Mouse (Mus musculus) embryonic facial prominence, embryonic 14.5 days (tissue): Measurements from ENCODE around the gene Gm26558. TPM values are rescaled to one million over a fixed set of nuclear protein-coding genes. Genes with fewer than 3 reads are reported as not detected.

Experiments used
- ATAC-seq: fragments of 200-750 bp; cut with Nextera tagmentation; 2 replicates; pipeline ENCODE4 v1.8.0; 2017; ENCODE audit warnings: low read depth, moderate number of reproducible peaks, moderate TSS enrichment
- DNase-seq: peaks from one replicate; pipeline ENCODE4 v3.0.0-alpha.2; 2015; ENCODE audit warnings: low spot score
- H3K27ac ChIP-seq: fragments of 300-500 bp; sonication (generic); replicated peaks from 2 replicates; pipeline ENCODE4 v1.5.1; 2014; ENCODE audit warnings: low read depth, mild to moderate bottlenecking, low read length, moderate library complexity
- H3K27me3 ChIP-seq: fragments of 300-500 bp; sonication (generic); replicated peaks from 2 replicates; pipeline ENCODE4 v1.6.1; 2014; ENCODE audit warnings: low read length; ENCODE audit not compliant: control insufficient read depth, insufficient read depth
- H3K36me3 ChIP-seq: fragments of 300-500 bp; sonication (generic); 2 replicates; pipeline ENCODE4 v1.6.1; 2014; ENCODE audit warnings: low read length, mixed read lengths; ENCODE audit not compliant: control insufficient read depth, insufficient read depth
- H3K4me1 ChIP-seq: fragments of 300-500 bp; sonication (generic); 2 replicates; pipeline ENCODE4 v1.6.1; 2014; ENCODE audit warnings: antibody characterized with exemption, low read length; ENCODE audit not compliant: control insufficient read depth, insufficient read depth
- H3K4me2 ChIP-seq: fragments of 300-500 bp; sonication (generic); 2 replicates; pipeline ENCODE4 v1.6.1; 2014; ENCODE audit warnings: low read depth, mild to moderate bottlenecking, low read length, moderate library complexity, mixed read lengths
- H3K4me3 ChIP-seq: fragments of 300-500 bp; sonication (generic); 2 replicates; pipeline ENCODE4 v1.5.1; 2014; ENCODE audit warnings: low read depth, mild to moderate bottlenecking, low read length
- H3K9ac ChIP-seq: fragments of 300-500 bp; sonication (generic); 2 replicates; pipeline ENCODE4 v1.6.1; 2014; ENCODE audit warnings: low read depth, mild to moderate bottlenecking, low read length, moderate library complexity, mixed read lengths
- H3K9me3 ChIP-seq: fragments of 300-500 bp; sonication (generic); 2 replicates; pipeline ENCODE4 v1.6.1; 2016; ENCODE audit warnings: low read length; ENCODE audit not compliant: control insufficient read depth
- WGBS: fragments of 180-500 bp; shearing (Covaris S2); extraction: QIAGEN DNeasy Blood & Tissue Kit; methylation state at CpG from one replicate; pipeline ENCODE4 v1.1.7; 2014; 5-methylcytosine and 5-hydroxymethylcytosine counted together
- polyA plus RNA-seq: library from polyadenylated mRNA; unstranded; fragments of >200 nt; fragmentation: Nextera tagmentation; extraction: Ambion mirVana; gene quantifications from 2 replicates; pipeline ENCODE4 v1.2.1, GENCODE M21; 2014

The Gm26558 gene
- polyA plus RNA-seq, 1 experiment from 2014 or later: 5.2 TPM

GRCm38 (mm10) chr2:70660887-70661714 lies 807 bp downstream of the Gm26558 start, which contains the start of gene Gorasp2:
TSS of gene Gorasp2 (plus strand) at chr2:70661576.
- H3K9me3 ChIP-seq: no peaks in the 10 kb centered on the region
- DNase-seq (peak; percentile 98), ATAC-seq (peak; percentile 97)
- peaks cover 6% of the 10 kb centered on the region for H3K4me1 ChIP-seq
- H3K27ac ChIP-seq: peak within 1 kb of the TSS; percentile 92
- peak within 1 kb of the TSS; percentile 99 for H3K9ac ChIP-seq
- H3K4me2 ChIP-seq: peak within 1 kb of the TSS; percentile 90
- peaks cover 8% of the 10 kb centered on the region; the same call in 1 of the 2 replicates for H3K36me3 ChIP-seq
- no peaks in the 10 kb centered on the region for H3K27me3 ChIP-seq
- WGBS: under 1% methylated on average over 43 of the region's 64 CpGs
- H3K4me3 ChIP-seq: peak within 1 kb of the TSS; percentile 97

- Histone ChIP-seq H3K4me3 (no peak overlapping the region), H3K4me2 (no peak overlapping the region), H3K4me1 (no peaks in the 10 kb centered on the region), H3K9me3 (no peaks in the 10 kb centered on the region), H3K27ac (no peak overlapping the region), H3K36me3 (no peaks in the 10 kb centered on the region), H3K27me3 (no peaks in the 10 kb centered on the region), H3K9ac (no peak overlapping the region)
- DNase-seq (no peak), ATAC-seq (no peak)
- WGBS: 68% methylated on average over 7 of the region's 7 CpGs
Observed at GRCm38 (mm10) chr2:70657083-70657482, 4.8 kb downstream of the Gm26558 start.

DNA sequence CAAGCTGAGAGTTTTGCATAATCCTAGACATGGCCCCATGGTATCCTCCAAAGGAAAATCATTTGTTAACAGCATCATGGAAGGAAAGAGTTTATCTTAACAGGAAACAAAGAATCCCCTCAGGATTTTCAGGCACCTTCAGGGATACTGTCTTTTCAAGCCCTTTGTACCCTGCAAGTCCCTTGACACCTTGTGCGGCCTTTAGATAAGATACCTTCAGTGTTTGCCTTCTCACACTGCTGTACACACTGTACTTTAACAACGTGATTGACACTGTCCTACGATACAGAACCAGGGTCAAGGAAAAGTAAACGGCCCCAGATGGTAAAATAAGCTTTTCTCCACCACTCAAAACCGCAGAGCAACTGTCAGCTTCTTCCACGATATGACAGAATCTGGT lies 10.1 kb downstream of the Gm26558 start:
- H3K27ac ChIP-seq: no peak overlapping the region
- no peaks in the 10 kb centered on the region for H3K4me1 ChIP-seq
- H3K4me3 ChIP-seq: no peak overlapping the region
- no peaks in the 10 kb centered on the region for H3K27me3 ChIP-seq
- ATAC-seq: no peak
- DNase-seq: no peak
- no peak overlapping the region for H3K4me2 ChIP-seq
- no peak overlapping the region for H3K9ac ChIP-seq
- no peaks in the 10 kb centered on the region for H3K9me3 ChIP-seq
- WGBS: 56% methylated on average over 6 of the region's 6 CpGs
- no peaks in the 10 kb centered on the region for H3K36me3 ChIP-seq

DNA sequence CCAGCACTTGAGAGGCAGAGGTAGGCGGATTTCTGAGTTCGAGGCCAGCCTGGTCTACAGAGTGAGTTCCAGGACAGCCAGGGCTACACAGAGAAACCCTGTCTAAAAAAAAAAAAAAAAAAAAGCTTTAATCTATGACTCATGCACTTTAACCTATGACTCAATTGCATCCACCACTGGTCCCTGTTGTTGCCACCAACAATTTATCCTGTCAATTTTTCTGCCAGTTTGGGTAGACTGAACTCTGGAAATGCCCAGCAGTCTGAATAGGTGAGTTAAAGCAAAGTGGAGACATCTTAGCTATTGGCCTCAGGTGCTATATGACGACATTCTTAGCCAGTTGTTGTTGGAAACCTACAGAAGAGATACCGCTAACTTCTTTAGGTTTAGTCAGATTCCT lies 12.4 kb downstream of the Gm26558 start:
- H3K27me3 ChIP-seq: no peaks in the 10 kb centered on the region
- no peaks in the 10 kb centered on the region for H3K9me3 ChIP-seq
- ATAC-seq (no peak), DNase-seq (no peak)
- H3K4me2 ChIP-seq: no peak overlapping the region
- H3K9ac ChIP-seq: no peak overlapping the region
- H3K4me1 ChIP-seq: no peaks in the 10 kb centered on the region
- no peak overlapping the region for H3K4me3 ChIP-seq
- 85% methylated on average over 4 of the region's 4 CpGs for WGBS
- H3K27ac ChIP-seq: no peak overlapping the region
- H3K36me3 ChIP-seq: no peaks in the 10 kb centered on the region

- Histone ChIP-seq H3K9ac (no peak overlapping the region), H3K4me3 (no peak overlapping the region), H3K4me2 (no peak overlapping the region), H3K36me3 (no peaks in the 10 kb centered on the region), H3K27me3 (no peaks in the 10 kb centered on the region), H3K4me1 (no peaks in the 10 kb centered on the region), H3K9me3 (no peaks in the 10 kb centered on the region), H3K27ac (no peak overlapping the region)
- no peak for DNase-seq
- WGBS: 82% methylated on average over 5 of the region's 5 CpGs
- no peak for ATAC-seq
Observed at GRCm38 (mm10) chr2:70648271-70648670, 13.6 kb downstream of the Gm26558 start.

- H3K36me3 ChIP-seq: no peaks in the 10 kb centered on the region
- no peak for ATAC-seq
- no peaks in the 10 kb centered on the region for H3K27me3 ChIP-seq
- H3K4me2 ChIP-seq: no peak overlapping the region
- H3K4me3 ChIP-seq: no peak overlapping the region
- H3K4me1 ChIP-seq: no peaks in the 10 kb centered on the region
- H3K9ac ChIP-seq: no peak overlapping the region
- H3K27ac ChIP-seq: no peak overlapping the region
- no peak for DNase-seq
- H3K9me3 ChIP-seq: no peaks in the 10 kb centered on the region
- WGBS: 32% methylated on average over 4 of the region's 4 CpGs
Observed at GRCm38 (mm10) chr2:70647681-70648080, 14.2 kb downstream of the Gm26558 start.

DNA sequence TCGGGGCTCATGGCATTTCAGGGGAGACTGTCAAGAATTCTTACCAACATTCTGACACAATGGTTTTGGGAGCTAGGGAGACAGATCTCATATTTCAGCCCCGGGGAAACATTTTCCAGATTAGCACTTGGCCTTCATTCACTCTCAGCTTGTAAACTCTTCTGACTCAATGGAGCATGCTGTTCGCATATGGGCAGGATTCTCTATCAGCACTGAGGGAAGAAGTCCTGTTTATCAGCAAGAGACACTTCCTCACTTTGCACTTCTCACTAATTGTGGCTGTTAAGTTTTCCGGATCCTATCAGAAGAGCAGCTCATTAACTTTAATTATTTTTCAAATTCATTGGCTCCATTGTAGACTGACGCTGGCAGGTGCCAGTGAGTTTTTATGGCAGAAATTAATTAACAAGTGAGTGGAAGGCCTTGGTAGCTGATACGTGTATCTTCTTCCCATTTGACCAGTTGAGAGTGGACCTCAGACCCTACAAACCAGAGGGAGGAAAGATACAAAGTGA lies 16.6 kb downstream of the Gm26558 start:
- WGBS: 74% methylated on average over 6 of the region's 6 CpGs
- no peak overlapping the region for H3K9ac ChIP-seq
- H3K27me3 ChIP-seq: no peaks in the 10 kb centered on the region
- no peaks in the 10 kb centered on the region for H3K4me1 ChIP-seq
- DNase-seq: no peak
- H3K36me3 ChIP-seq: no peaks in the 10 kb centered on the region
- ATAC-seq: no peak
- H3K9me3 ChIP-seq: no peaks in the 10 kb centered on the region
- no peak overlapping the region for H3K4me2 ChIP-seq
- no peak overlapping the region for H3K4me3 ChIP-seq
- no peak overlapping the region for H3K27ac ChIP-seq

DNA sequence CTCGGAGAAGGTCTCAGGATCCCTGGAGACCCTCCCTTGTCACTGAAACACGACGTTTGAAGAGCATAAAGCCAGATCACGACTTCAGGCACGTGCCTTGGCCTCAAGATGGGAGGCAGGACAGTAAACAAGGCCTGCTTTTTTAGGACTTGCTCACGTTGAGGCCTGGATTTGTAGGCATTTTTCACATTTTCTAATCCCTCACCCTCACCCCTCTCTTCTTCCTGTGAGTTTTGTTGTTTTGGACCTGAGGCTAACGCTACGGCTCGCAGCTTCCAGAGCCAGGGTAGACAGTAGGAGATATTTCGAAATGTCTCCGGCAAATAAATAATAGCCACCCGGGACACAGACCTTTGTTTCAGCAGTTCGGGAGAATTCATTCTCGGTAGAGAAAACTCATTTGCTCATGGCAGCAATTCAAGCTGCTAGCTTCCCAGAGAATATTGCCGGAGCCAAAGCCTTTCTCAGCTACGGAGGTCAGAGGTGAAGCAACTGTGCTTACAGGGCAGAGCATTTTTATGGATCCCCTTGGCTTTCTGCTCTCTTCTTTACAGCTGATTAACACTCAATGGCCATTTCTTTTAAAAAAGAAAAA lies 18.8 kb downstream of the Gm26558 start:
- WGBS: 62% methylated on average over 16 of the region's 16 CpGs

More for the DNA sequence above, 18.8 kb downstream of the Gm26558 start:
- DNase-seq (no peak), ATAC-seq (no peak)
- H3K4me1 ChIP-seq: no peaks in the 10 kb centered on the region
- H3K36me3 ChIP-seq: no peaks in the 10 kb centered on the region
- H3K27me3 ChIP-seq: no peaks in the 10 kb centered on the region
- H3K9me3 ChIP-seq: no peaks in the 10 kb centered on the region
- no peak overlapping the region for H3K4me2 ChIP-seq
- H3K27ac ChIP-seq: no peak overlapping the region
- H3K4me3 ChIP-seq: no peak overlapping the region
- H3K9ac ChIP-seq: no peak overlapping the region
